ENCODE assay signal across 24 mouse cellular contexts in genomic region chr9:28587253-28587652, GRCm38 (mm10).
"Had no signal": no experiment of that assay in that cellular context is flagged by ENCODE, and none has a peak within 500 bp of the region (broad histone marks: within the 10 kb centered on the region; RNA-seq: fewer than 3 reads in every experiment).

No protein-coding gene starts in this region.

- H3K9me3 ChIP-seq: limb, embryonic 10.5 days; limb, embryonic 13.5 days; liver, embryonic 12.5 days; liver, embryonic 15.5 days; lung, embryonic 15.5 days; megakaryocyte, embryonic 14.5 days; midbrain, embryonic 10.5 days; midbrain, embryonic 15.5 days; neural tube, embryonic 12.5 days; neural tube, embryonic 15.5 days had no signal

- DNase-seq: kidney, postnatal 25 days; layer of hippocampus, adult 9-11 months; liver; lung, adult 18-20 months; lung, postnatal 10 days; lung, postnatal 36 days; right cerebral cortex, adult 18-20 months; right cerebral cortex, postnatal 14 days; right cerebral cortex, postnatal 4 days; thymus, adult 2 months; thymus, postnatal 14 days had no signal

- H3K27ac ChIP-seq: kidney, postnatal 0 days; layer of hippocampus, adult 2 months; limb, embryonic 10.5 days; limb, embryonic 13.5 days; liver, embryonic 12.5 days; liver, embryonic 15.5 days; lung, embryonic 15.5 days; midbrain, embryonic 10.5 days; midbrain, embryonic 15.5 days; neural tube, embryonic 12.5 days; neural tube, embryonic 15.5 days; stomach, postnatal 0 days had no signal

- H3K4me2 ChIP-seq: limb, embryonic 13.5 days; liver, embryonic 12.5 days; liver, embryonic 15.5 days; lung, embryonic 15.5 days; midbrain, embryonic 15.5 days; neural tube, embryonic 12.5 days; neural tube, embryonic 15.5 days had no signal

- H3K27me3 ChIP-seq: limb, embryonic 13.5 days; liver, embryonic 12.5 days; liver, embryonic 15.5 days; lung, embryonic 15.5 days; megakaryocyte, embryonic 14.5 days; midbrain, embryonic 15.5 days; neural tube, embryonic 12.5 days; neural tube, embryonic 15.5 days had no signal

- ATAC-seq: liver, embryonic 12.5 days; midbrain, embryonic 15.5 days had no signal

- H3K4me1 ChIP-seq: limb, embryonic 10.5 days; limb, embryonic 13.5 days; liver, embryonic 12.5 days; liver, embryonic 15.5 days; lung, embryonic 15.5 days; megakaryocyte, embryonic 14.5 days; midbrain, embryonic 15.5 days; neural tube, embryonic 12.5 days; neural tube, embryonic 15.5 days had no signal

- H3K36me3 ChIP-seq: limb, embryonic 10.5 days; limb, embryonic 13.5 days; liver, embryonic 12.5 days; liver, embryonic 15.5 days; lung, embryonic 15.5 days; midbrain, embryonic 10.5 days; midbrain, embryonic 15.5 days; neural tube, embryonic 12.5 days; neural tube, embryonic 15.5 days had no signal

- H3K4me3 ChIP-seq: layer of hippocampus, adult 2 months; limb, embryonic 10.5 days; limb, embryonic 13.5 days; liver, embryonic 12.5 days; liver, embryonic 15.5 days; lung, embryonic 15.5 days; megakaryocyte, embryonic 14.5 days; midbrain, embryonic 10.5 days; midbrain, embryonic 15.5 days; neural tube, embryonic 12.5 days; neural tube, embryonic 15.5 days had no signal

- H3K9ac ChIP-seq: limb, embryonic 13.5 days; liver, embryonic 12.5 days; liver, embryonic 15.5 days; lung, embryonic 15.5 days; midbrain, embryonic 15.5 days; neural tube, embryonic 12.5 days; neural tube, embryonic 15.5 days had no signal
